Mouse (Mus musculus) MEL (cell line): ENCODE results near the gene Arhgap4. TPM values are rescaled to one million over a fixed set of nuclear protein-coding genes. Genes with fewer than 3 reads are reported as not detected.

Source experiments
- DNase-seq: peaks from one replicate; pipeline ENCODE4 v3.0.0; 2011; ENCODE audit warnings: low read depth, low spot score
- H3K27ac ChIP-seq: 2 replicates; pipeline ENCODE4 v1.5.1; 2012; ENCODE audit warnings: low read depth, mild to moderate bottlenecking, control low read depth, low read length, moderate library complexity; ENCODE audit not compliant: control insufficient read depth
- H3K27me3 ChIP-seq, 2 experiments: fragments of 150-350 bp in 1 of 2; sonication (generic) in 1 of 2; 2 replicates each; pipeline ENCODE4 v1.6.1; 2012; ENCODE audit warnings: low read length in 2 of 2, mild to moderate bottlenecking in 2 of 2, improper control_type of control experiment in 1 of 2, moderate library complexity in 1 of 2; ENCODE audit not compliant: insufficient read depth in 2 of 2, control insufficient read depth in 1 of 2
- H3K36me3 ChIP-seq, 2 experiments: 2 replicates each; pipeline ENCODE4 v1.6.1; 2012 to 2014; ENCODE audit warnings: low read length in 2 of 2, improper control_type of control experiment in 1 of 2, inconsistent platforms in 1 of 2, mild to moderate bottlenecking in 1 of 2; ENCODE audit not compliant: insufficient read depth in 2 of 2, control insufficient read depth in 1 of 2
- H3K4me1 ChIP-seq, 2 experiments: fragments of 150-350 bp in 1 of 2; sonication (generic) in 1 of 2; 2 replicates each; pipeline ENCODE4 v1.6.1; 2012; ENCODE audit warnings: low read length in 2 of 2, improper control_type of control experiment in 1 of 2, mild to moderate bottlenecking in 1 of 2; ENCODE audit not compliant: insufficient read depth in 2 of 2, control insufficient read depth in 1 of 2
- H3K4me3 ChIP-seq, 2 experiments: fragments of 150-350 bp in 1 of 2; sonication (generic) in 1 of 2; 2 replicates each; pipeline ENCODE4 v1.5.1; 2012; ENCODE audit warnings: low read depth in 2 of 2, low read length in 2 of 2, mild to moderate bottlenecking in 2 of 2, moderate library complexity in 2 of 2, control low read depth in 1 of 2, improper control_type of control experiment in 1 of 2; ENCODE audit not compliant: control insufficient read depth in 1 of 2, insufficient read depth in 1 of 2
- H3K79me2 ChIP-seq: 2 replicates; pipeline ENCODE4 v1.6.1; 2012; ENCODE audit warnings: mild to moderate bottlenecking, low read length, moderate library complexity; ENCODE audit not compliant: control insufficient read depth, poor library complexity, insufficient read depth
- H3K9ac ChIP-seq: 2 replicates; pipeline ENCODE4 v1.6.1; 2012; ENCODE audit warnings: low read depth, mild to moderate bottlenecking, control low read depth, low read length, moderate library complexity; ENCODE audit not compliant: control insufficient read depth, poor library complexity, severe bottlenecking
- H3K9me3 ChIP-seq: fragments of 150-350 bp; sonication (generic); replicated peaks from 2 replicates; pipeline ENCODE4 v1.6.1; 2012; ENCODE audit warnings: mild to moderate bottlenecking, low read length, improper control_type of control experiment, moderate library complexity; ENCODE audit not compliant: insufficient read depth
- BHLHE40 ChIP-seq: IDR thresholded peaks from 2 replicates; pipeline ENCODE4 v1.6.1; 2012; ENCODE audit warnings: low read depth, mild to moderate bottlenecking, inconsistent platforms, low read length, improper control_type of control experiment, borderline replicate concordance
- CHD1 ChIP-seq: IDR thresholded peaks from 2 replicates; pipeline ENCODE4 v1.6.1; 2012; ENCODE audit warnings: low read depth, mild to moderate bottlenecking, inconsistent platforms, low read length, improper control_type of control experiment
- CTCF ChIP-seq, 3 experiments: IDR thresholded peaks in 2 of 3; conservative IDR thresholded peaks in 1 of 3; 2 replicates each; pipeline ENCODE4 v1.5.1; 2011 to 2012; ENCODE audit warnings: low read length in 3 of 3, low read depth in 2 of 3, mild to moderate bottlenecking in 2 of 3, improper control_type of control experiment in 1 of 3, inconsistent platforms in 1 of 3, mixed read lengths in 1 of 3, moderate library complexity in 1 of 3; ENCODE audit not compliant: control insufficient read depth in 1 of 3, insufficient read depth in 1 of 3, poor library complexity in 1 of 3, severe bottlenecking in 1 of 3
- ELF1 ChIP-seq: IDR thresholded peaks from 2 replicates; pipeline ENCODE4 v1.6.1; 2014; ENCODE audit warnings: low read depth, mild to moderate bottlenecking, inconsistent platforms, low read length, improper control_type of control experiment, moderate library complexity
- GATA1 ChIP-seq: IDR thresholded peaks from 2 replicates; pipeline ENCODE4 v1.6.1; 2011; ENCODE audit warnings: low read depth, low read length, improper control_type of control experiment
- HCFC1 ChIP-seq: IDR thresholded peaks from 2 replicates; pipeline ENCODE4 v1.6.1; 2012; ENCODE audit warnings: low read depth, mild to moderate bottlenecking, inconsistent platforms, low read length, improper control_type of control experiment, moderate library complexity
- JUND ChIP-seq: IDR thresholded peaks from 2 replicates; pipeline ENCODE4 v1.6.1; 2011; ENCODE audit warnings: low read depth, mild to moderate bottlenecking, improper control_type of control experiment, low read length
- MAFK ChIP-seq: IDR thresholded peaks from 2 replicates; pipeline ENCODE4 v1.6.1; 2011; ENCODE audit warnings: low read depth, mild to moderate bottlenecking, low read length, improper control_type of control experiment, borderline replicate concordance
- MAZ ChIP-seq: IDR thresholded peaks from 2 replicates; pipeline ENCODE4 v1.6.1; 2012; ENCODE audit warnings: low read depth, mild to moderate bottlenecking, inconsistent platforms, low read length, improper control_type of control experiment
- MEF2A ChIP-seq: IDR thresholded peaks from 2 replicates; pipeline ENCODE4 v1.6.1; 2014; ENCODE audit warnings: low read depth, mild to moderate bottlenecking, inconsistent platforms, low read length, improper control_type of control experiment; ENCODE audit not compliant: poor library complexity, insufficient replicate concordance, severe bottlenecking; ENCODE audit errors: extremely low read depth
- NELFE ChIP-seq: IDR thresholded peaks from 2 replicates; pipeline ENCODE4 v1.6.1; 2011; ENCODE audit warnings: low read depth, low read length, improper control_type of control experiment
- NRF1 ChIP-seq: IDR thresholded peaks from 2 replicates; pipeline ENCODE4 v1.6.1; 2014; ENCODE audit warnings: low read depth, mild to moderate bottlenecking, inconsistent platforms, low read length, improper control_type of control experiment, moderate library complexity; ENCODE audit not compliant: poor library complexity, insufficient read depth, severe bottlenecking
- POLR2AphosphoS5 ChIP-seq: IDR thresholded peaks from 2 replicates; pipeline ENCODE4 v1.6.1; 2012; ENCODE audit warnings: low read depth, borderline replicate concordance, mild to moderate bottlenecking, inconsistent platforms, low read length, moderate library complexity, mixed read lengths
- RAD21 ChIP-seq: IDR thresholded peaks from 2 replicates; pipeline ENCODE4 v1.6.1; 2011; ENCODE audit warnings: mild to moderate bottlenecking, low read depth, low read length, improper control_type of control experiment
- RCOR1 ChIP-seq: IDR thresholded peaks from 2 replicates; pipeline ENCODE4 v1.6.1; 2012; ENCODE audit warnings: low read depth, mild to moderate bottlenecking, inconsistent platforms, low read length, improper control_type of control experiment
- SIN3A ChIP-seq: IDR thresholded peaks from 2 replicates; pipeline ENCODE4 v1.6.1; 2012; ENCODE audit warnings: low read length, improper control_type of control experiment, inconsistent platforms
- TAL1 ChIP-seq: IDR thresholded peaks from 2 replicates; pipeline ENCODE4 v1.6.1; 2012; ENCODE audit warnings: mild to moderate bottlenecking, inconsistent platforms, low read length, moderate library complexity, mixed read lengths
- TCF12 ChIP-seq: IDR thresholded peaks from 2 replicates; pipeline ENCODE4 v1.6.1; 2014; ENCODE audit warnings: low read depth, mild to moderate bottlenecking, inconsistent platforms, low read length, improper control_type of control experiment, moderate library complexity
- UBTF ChIP-seq: IDR thresholded peaks from 2 replicates; pipeline ENCODE4 v1.6.1; 2012; ENCODE audit warnings: low read depth, mild to moderate bottlenecking, inconsistent platforms, low read length, improper control_type of control experiment, moderate library complexity, borderline replicate concordance; ENCODE audit not compliant: insufficient read depth
- USF2 ChIP-seq, 2 experiments: IDR thresholded peaks; 2 replicates each; pipeline ENCODE4 v1.6.1; 2011 to 2012; ENCODE audit warnings: improper control_type of control experiment in 2 of 2, low read length in 2 of 2, borderline replicate concordance in 1 of 2, inconsistent platforms in 1 of 2, low read depth in 1 of 2, mild to moderate bottlenecking in 1 of 2; ENCODE audit not compliant: insufficient read depth in 1 of 2
- ZKSCAN1 ChIP-seq: IDR thresholded peaks from 2 replicates; pipeline ENCODE4 v1.6.1; 2012; ENCODE audit warnings: low read depth, mild to moderate bottlenecking, inconsistent platforms, low read length, improper control_type of control experiment, moderate library complexity
- ZNF384 ChIP-seq: IDR thresholded peaks from 2 replicates; pipeline ENCODE4 v1.6.1; 2012; ENCODE audit warnings: low read depth, mild to moderate bottlenecking, inconsistent platforms, low read length, improper control_type of control experiment
- polyA plus RNA-seq, 2 experiments: library from polyadenylated mRNA; stranded (reverse) in 1 of 2; unstranded in 1 of 2; fragments of >175 nt in 1 of 2; fragments of >200 nt in 1 of 2; gene quantifications; 2 replicates each; pipeline versions ENCODE4 v1.2.1 to v1.2.4; 2012; ENCODE audit warnings: low replicate concordance in 2 of 2, low read depth in 1 of 2; ENCODE audit not compliant: insufficient read length in 2 of 2, insufficient read depth in 1 of 2, missing spikeins in 1 of 2
- total RNA-seq: library from RNA; depleted of rRNA; stranded (reverse); fragments of 300-350 nt; gene quantifications from 2 replicates; pipeline ENCODE4 v1.2.3, GENCODE M21; 2012

Arhgap4 gene
- total and polyA plus RNA-seq, 3 experiments, result 10.3 to 24.5 TPM; not detected in 1

DNA sequence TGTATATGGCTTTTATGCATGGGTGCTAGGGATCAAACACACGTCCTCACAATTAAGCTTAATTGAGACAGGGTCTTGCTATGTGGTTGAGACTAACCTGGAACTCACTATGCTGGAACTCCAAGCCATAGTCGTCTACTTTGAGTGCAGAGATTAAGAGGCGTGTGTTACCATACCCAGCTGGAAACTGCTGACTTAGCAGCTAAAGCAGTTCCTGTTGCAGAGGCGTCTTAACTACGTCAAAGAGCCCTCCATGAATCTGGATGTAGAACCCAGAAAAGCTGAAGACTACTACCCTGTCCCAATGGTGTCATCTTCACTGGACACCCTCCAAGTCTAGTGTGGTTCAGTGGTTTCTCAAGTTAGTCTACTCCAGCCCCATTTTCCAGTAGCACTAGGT is 3.0 kb downstream of the Arhgap4 start:
- peaks cover 0 to 37% of the 10 kb centered on the region in 2 experiments; a peak in 2 of 4 replicates for H3K36me3 ChIP-seq
- no peaks in the 10 kb centered on the region for H3K9me3 ChIP-seq
- H3K9ac ChIP-seq, result no peak overlapping the region
- H3K4me1 ChIP-seq, result peaks cover 8 to 30% of the 10 kb centered on the region in 2 experiments
- no peak overlapping the region for H3K4me3 ChIP-seq
- no peak for TF ChIP-seq POLR2AphosphoS5
- TF ChIP-seq MAFK, result peak; percentile 53; the same call in 1 of the 2 replicates
- DNase-seq, result no peak
- H3K27ac ChIP-seq, result no peak overlapping the region
- H3K79me2 ChIP-seq, result peaks cover 22% of the 10 kb centered on the region
- H3K27me3 ChIP-seq, result no peaks in the 10 kb centered on the region

DNA sequence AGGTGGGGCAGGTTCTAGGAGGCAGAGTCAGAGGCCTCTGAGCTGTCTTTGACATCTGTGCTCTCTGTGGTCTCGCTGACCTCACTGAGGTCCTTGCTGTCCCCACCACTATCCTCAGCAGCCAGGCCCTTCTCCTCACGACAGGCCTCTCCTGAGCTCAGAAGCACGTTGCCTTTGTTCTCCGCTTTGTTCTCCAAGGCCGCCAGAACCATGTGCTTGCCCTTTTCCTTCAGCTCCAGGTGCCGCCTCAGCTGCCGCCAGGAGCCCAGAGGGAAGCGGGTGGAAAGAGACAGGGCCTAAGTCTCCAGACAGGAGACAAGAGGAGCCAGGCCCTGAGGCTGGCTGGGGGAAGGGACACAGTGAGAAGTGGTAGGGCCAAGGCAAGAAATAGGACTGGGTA is 4.7 kb downstream of the Arhgap4 start:
- Histone ChIP-seq H3K4me3 (no peak overlapping the region), H3K4me1 (peaks cover 13 to 39% of the 10 kb centered on the region in 2 experiments), H3K9ac (no peak overlapping the region), H3K9me3 (no peaks in the 10 kb centered on the region)
- no peak for DNase-seq
- TF ChIP-seq MAFK, result no peak
- TF ChIP-seq GATA1, result no peak
- no peak for TF ChIP-seq RAD21
- TF ChIP-seq, all 39 proteins: peak for 0
- Histone ChIP-seq H3K36me3 (peaks cover 0 to 44% of the 10 kb centered on the region in 2 experiments; a peak in 2 of 4 replicates), H3K79me2 (peaks cover 21% of the 10 kb centered on the region), H3K27ac (no peak overlapping the region), H3K27me3 (no peaks in the 10 kb centered on the region)

DNA sequence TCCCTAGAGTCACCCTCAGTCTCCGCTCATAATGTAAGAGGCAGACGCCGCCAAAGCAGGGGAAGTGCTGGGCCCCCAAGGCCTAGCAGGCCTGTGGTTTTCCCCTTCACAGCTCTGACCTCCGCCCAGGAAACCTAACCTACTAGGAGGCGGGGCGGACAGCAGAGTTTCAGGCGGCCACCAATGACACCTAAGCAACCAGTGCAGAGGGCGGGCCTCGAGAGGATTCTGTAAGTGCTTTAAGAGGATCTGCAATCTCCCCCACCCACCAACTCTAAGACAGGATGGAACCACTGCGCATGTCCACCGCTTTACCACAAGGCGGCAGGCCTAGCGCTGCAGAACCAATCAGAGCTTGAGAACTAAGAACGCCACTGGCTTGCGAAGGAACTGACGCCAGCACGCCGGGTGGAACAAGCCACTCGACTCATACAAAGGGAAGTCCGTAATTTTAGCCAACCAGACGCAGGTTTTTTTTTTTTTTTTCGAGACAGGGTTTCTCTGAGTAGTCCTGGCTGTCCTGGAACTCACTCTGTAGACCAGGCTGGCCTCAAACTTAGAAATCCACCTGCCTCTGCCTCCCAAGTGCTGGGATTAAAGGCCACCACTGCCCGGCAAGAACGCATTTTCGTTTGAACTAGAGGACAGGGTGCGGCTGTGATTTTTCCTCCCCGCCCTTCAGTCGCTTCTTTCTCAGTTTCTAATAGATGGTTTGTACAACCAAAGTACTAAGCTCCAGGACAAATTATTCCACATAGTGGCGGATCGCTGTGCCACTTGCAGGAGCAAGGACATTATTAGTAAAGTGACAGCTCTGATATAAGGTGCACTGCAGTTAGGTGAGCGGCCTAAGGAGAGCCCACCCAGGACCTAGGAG is 6.6 kb downstream of the Arhgap4 start:
- peak; percentile 97 for DNase-seq
- peaks cover 8% of the 10 kb centered on the region; the same call in 1 of the 2 replicates for H3K79me2 ChIP-seq
- peaks cover 17 to 52% of the 10 kb centered on the region in 2 experiments for H3K4me1 ChIP-seq
- H3K4me3 ChIP-seq, result peak overlapping the region; percentile 27 to 30
- H3K9ac ChIP-seq, result peak overlapping the region; percentile 79
- no peaks in the 10 kb centered on the region for H3K27me3 ChIP-seq
- no peaks in the 10 kb centered on the region for H3K9me3 ChIP-seq
- peaks cover 0 to 51% of the 10 kb centered on the region in 2 experiments; a peak in 2 of 4 replicates for H3K36me3 ChIP-seq
- H3K27ac ChIP-seq, result peak overlapping the region; percentile 98
- TF ChIP-seq RCOR1 (no peak), SIN3A (no peak), BHLHE40 (no peak), CTCF (IDR thresholded peaks at IDR 0.05 in 2 of 3, conservative IDR thresholded peaks at IDR 0.05 in 1 of 3; ENCODE audit: control insufficient read depth in 1 of 3, insufficient read depth in 1 of 3, low read depth in 2 of 3, low read length in 3 of 3, poor library complexity in 1 of 3, severe bottlenecking in 1 of 3) (no peak), ZNF384 (peak; percentile 92), ELF1 (0 out of 2 replicates have a peak, but pooled peaks have one; percentile 8), HCFC1 (peak; percentile 77), CHD1 (no peak), MEF2A (no peak), MAZ (no peak; the same call in 1 of the 2 replicates), UBTF (no peak), TAL1 (no peak), JUND (no peak), NRF1 (peak; percentile 91), MAFK (no peak), USF2 (IDR thresholded peaks at IDR 0.05; ENCODE audit: borderline replicate concordance in 1 of 2, insufficient read depth in 1 of 2, low read depth in 1 of 2, low read length in 2 of 2) (no peak), NELFE (peak; percentile 69), TCF12 (peak; percentile 50), ZKSCAN1 (no peak), GATA1 (no peak)
